Mouse (Mus musculus) thymus, adult 2 months (tissue): Measurements from ENCODE around the gene Pigz.
A peak's percentile ranks its signal among the peaks of the same experiment; 100 is the strongest.

Source experiments
- CTCF ChIP-seq: fragments of 200-500 bp; IDR thresholded peaks from 2 replicates; pipeline ENCODE4 v1.5.1; 2012; ENCODE audit warnings: mild to moderate bottlenecking, control low read depth, low read length, moderate library complexity, borderline replicate concordance; ENCODE audit not compliant: control insufficient read depth, poor library complexity, insufficient read depth; ENCODE audit errors: extremely low read depth
- POLR2A ChIP-seq: fragments of 200-500 bp; IDR thresholded peaks from 2 replicates; pipeline ENCODE4 v1.6.1; 2012; ENCODE audit warnings: mild to moderate bottlenecking, low read length, control low read depth, moderate library complexity; ENCODE audit not compliant: control insufficient read depth, poor library complexity, insufficient read depth; ENCODE audit errors: extremely low read depth

GRCm38 (mm10) chr16:31918248-31918724 lies 15.4 kb upstream of the Pigz start:
- no peak for TF ChIP-seq POLR2A
- TF ChIP-seq CTCF, result peak; percentile 29; the same call in 1 of the 2 replicates
